ENCODE assay signal across 19 mouse cellular contexts in the genomic region with DNA sequence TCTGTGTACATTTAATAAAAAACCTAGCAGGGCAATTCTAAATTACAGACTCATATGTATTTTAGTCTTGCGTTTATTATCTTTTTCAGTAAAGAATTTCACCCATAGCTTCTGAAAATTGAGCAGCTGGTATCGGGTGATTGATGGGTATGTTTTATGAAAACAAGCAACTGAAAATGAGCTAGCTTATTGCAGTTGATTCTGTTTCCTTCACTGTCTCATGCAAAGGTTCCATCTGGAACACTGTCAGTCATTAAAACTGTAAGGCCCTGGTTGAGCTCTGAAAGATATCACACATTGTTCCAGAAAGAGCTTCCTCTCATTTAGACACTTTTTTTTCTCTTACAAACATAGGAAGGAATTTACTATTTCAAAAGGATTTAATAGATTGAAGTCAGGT.
A peak's percentile ranks its signal among the peaks of the same experiment; 100 is the strongest.
DNase-seq lines count a peak whose midpoint lies in the region; ATAC-seq lines count a peak whose summit lies in the region.
"Had no signal": no experiment of that assay in that cellular context is flagged by ENCODE, and none has a peak within 500 bp of the region (broad histone marks: within the 10 kb centered on the region; RNA-seq: fewer than 3 reads in every experiment).

No protein-coding gene starts in this region.

- H3K4me3 ChIP-seq in forebrain, embryonic 14.5 days (ENCODE audit: low read depth, low read length) = no peak overlapping the region
- H3K4me3 ChIP-seq in forebrain, embryonic 10.5 days = no peak overlapping the region
- H3K4me3 ChIP-seq in forebrain, embryonic 16.5 days (replicated peaks; ENCODE audit: low read length) = no peak overlapping the region
- H3K4me3 ChIP-seq: embryonic facial prominence, embryonic 12.5 days; heart, embryonic 10.5 days; hindbrain, embryonic 12.5 days had no signal

- H3K4me2 ChIP-seq in forebrain, embryonic 14.5 days (ENCODE audit: low read length) = no peak overlapping the region
- no peak overlapping the region for H3K4me2 ChIP-seq in forebrain, embryonic 16.5 days (ENCODE audit: low read length)
- H3K4me2 ChIP-seq: embryonic facial prominence, embryonic 12.5 days; hindbrain, embryonic 12.5 days had no signal

- no peaks in the 10 kb centered on the region for H3K4me1 ChIP-seq in forebrain, embryonic 14.5 days (ENCODE audit: control insufficient read depth, insufficient read depth, low read length)
- H3K4me1 ChIP-seq in forebrain, embryonic 10.5 days = no peaks in the 10 kb centered on the region
- no peaks in the 10 kb centered on the region for H3K4me1 ChIP-seq in forebrain, embryonic 16.5 days (replicated peaks; ENCODE audit: control insufficient read depth, insufficient read depth, low read length)
- H3K4me1 ChIP-seq: embryonic facial prominence, embryonic 12.5 days; heart, embryonic 10.5 days; hindbrain, embryonic 12.5 days had no signal

- peak; percentile 72; the same call in 1 of the 2 replicates for ATAC-seq in forebrain, embryonic 14.5 days
- ATAC-seq in forebrain, embryonic 16.5 days = peak; percentile 86
- ATAC-seq: hindbrain, embryonic 16.5 days; inflammation-experienced regulatory T-cells, adult 6 months had no signal

- no peaks in the 10 kb centered on the region for H3K9me3 ChIP-seq in forebrain, embryonic 14.5 days (replicated peaks; ENCODE audit: control insufficient read depth, low read length)
- no peaks in the 10 kb centered on the region for H3K9me3 ChIP-seq in forebrain, embryonic 10.5 days
- H3K9me3 ChIP-seq in forebrain, embryonic 16.5 days (ENCODE audit: control insufficient read depth, low read length) = no peaks in the 10 kb centered on the region
- H3K9me3 ChIP-seq: embryonic facial prominence, embryonic 12.5 days; heart, embryonic 10.5 days; hindbrain, embryonic 12.5 days had no signal

- 69% methylated on average over 2 of the region's 2 CpGs for WGBS in forebrain, embryonic 14.5 days
- 92% methylated on average over 2 of the region's 2 CpGs for WGBS in forebrain, embryonic 10.5 days
- 58% methylated on average over 2 of the region's 2 CpGs for WGBS in forebrain, embryonic 16.5 days

- DNase-seq in forebrain, embryonic 14.5 days (ENCODE audit: low spot score) = peak; percentile 76
- no peak for DNase-seq in forebrain, embryonic 10.5 days (ENCODE audit: extremely low spot score, low spot score)
- peak; percentile 19 for DNase-seq in layer of hippocampus, adult 9-11 months
- no peak for DNase-seq in layer of hippocampus, postnatal 10 days (ENCODE audit: low spot score in 2 of 2)
- no peak for DNase-seq in urinary bladder, postnatal 4 days (ENCODE audit: low spot score in 2 of 2)
- no peak for DNase-seq in heart, adult 9 months (ENCODE audit: low spot score in 2 of 2)
- DNase-seq: adrenal gland, postnatal 10 days; cerebellum, adult 8-10 months; cerebellum, postnatal 14 days; gastrocnemius, postnatal 36 days; heart, adult 11 months; heart, postnatal 10 days; heart, postnatal 4 days had no signal

- no peak overlapping the region for H3K27ac ChIP-seq in forebrain, embryonic 14.5 days (ENCODE audit: low read depth, low read length)
- H3K27ac ChIP-seq in forebrain, embryonic 10.5 days = no peak overlapping the region
- H3K27ac ChIP-seq in forebrain, embryonic 16.5 days (ENCODE audit: low read length) = no peak overlapping the region
- H3K27ac ChIP-seq: embryonic facial prominence, embryonic 12.5 days; heart, embryonic 10.5 days; hindbrain, embryonic 12.5 days had no signal

- no peak overlapping the region for H3K9ac ChIP-seq in forebrain, embryonic 14.5 days (ENCODE audit: low read length)
- H3K9ac ChIP-seq in forebrain, embryonic 16.5 days (replicated peaks; ENCODE audit: low read depth, low read length) = no peak overlapping the region
- H3K9ac ChIP-seq: embryonic facial prominence, embryonic 12.5 days; hindbrain, embryonic 12.5 days had no signal

- H3K27me3 ChIP-seq in forebrain, embryonic 14.5 days (replicated peaks; ENCODE audit: control insufficient read depth, insufficient read depth, low read length) = no peaks in the 10 kb centered on the region
- H3K27me3 ChIP-seq in forebrain, embryonic 10.5 days (ENCODE audit: poor library complexity, severe bottlenecking) = no peaks in the 10 kb centered on the region
- no peaks in the 10 kb centered on the region for H3K27me3 ChIP-seq in forebrain, embryonic 16.5 days (replicated peaks; ENCODE audit: control insufficient read depth, insufficient read depth, low read length)
- H3K27me3 ChIP-seq: embryonic facial prominence, embryonic 12.5 days; hindbrain, embryonic 12.5 days had no signal

- no peaks in the 10 kb centered on the region for H3K36me3 ChIP-seq in forebrain, embryonic 14.5 days (ENCODE audit: control insufficient read depth, insufficient read depth, low read length)
- H3K36me3 ChIP-seq in forebrain, embryonic 10.5 days (replicated peaks) = no peaks in the 10 kb centered on the region
- H3K36me3 ChIP-seq in forebrain, embryonic 16.5 days (ENCODE audit: control insufficient read depth, insufficient read depth) = no peaks in the 10 kb centered on the region
- H3K36me3 ChIP-seq: embryonic facial prominence, embryonic 12.5 days; heart, embryonic 10.5 days; hindbrain, embryonic 12.5 days had no signal

Comparison
In these comparisons a context has a peak if more than half of its experiments do, and no peak if none do; other contexts are left out.
1. DNase-seq: peak in forebrain, embryonic 14.5 days (single experiment) and layer of hippocampus, adult 9-11 months (single experiment); none in forebrain, embryonic 10.5 days (single experiment), layer of hippocampus, postnatal 10 days (0 of 2), urinary bladder, postnatal 4 days (0 of 2) and heart, adult 9 months (0 of 2).